Mouse (Mus musculus): ENCODE measurements around the gene Coasy.
"Not testable (repeated sequence)": the region's sequence is repeated elsewhere in the genome, so short reads cannot be mapped to it uniquely, and the experiment has no call there.

Gene Coasy

DNA sequence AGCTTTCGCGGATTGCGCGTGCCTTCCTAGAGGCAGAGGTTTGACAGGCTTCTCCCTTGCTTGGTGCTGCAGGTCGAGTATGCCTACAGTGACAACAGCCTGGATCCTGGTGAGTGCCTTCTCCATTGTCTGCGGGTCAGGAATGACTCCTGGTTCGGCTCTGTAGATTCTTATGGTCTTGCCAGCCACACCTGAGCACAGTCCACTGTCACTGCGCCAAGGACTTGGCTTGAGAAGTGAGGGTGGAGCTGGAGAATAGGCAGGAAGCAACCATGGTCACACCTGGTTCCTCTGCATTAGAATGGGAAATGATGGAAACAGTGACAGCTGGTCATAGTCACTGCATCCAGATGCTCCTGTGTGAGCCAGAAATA, 5.3 kb downstream of the Coasy start:
- DNase-seq (ENCODE audit: low spot score): no peak

DNA sequence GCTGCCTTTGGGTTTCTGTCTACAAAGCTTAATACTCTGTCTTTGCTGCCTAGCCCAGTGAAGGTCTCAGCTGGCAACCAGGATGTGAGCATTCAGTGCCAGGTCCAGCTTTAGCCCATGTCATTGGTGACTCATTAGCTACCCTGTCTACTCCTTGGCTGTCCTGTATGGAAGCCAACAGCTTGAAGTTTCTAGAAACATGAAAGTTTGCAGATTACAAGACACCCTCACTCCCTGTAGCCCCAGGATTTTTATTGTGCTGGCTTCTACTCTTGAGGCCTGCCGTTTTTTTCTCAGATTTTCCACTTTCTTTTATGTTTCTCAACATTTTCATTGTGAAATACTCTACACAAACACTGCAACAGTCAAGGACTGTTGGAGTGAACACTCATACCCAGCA, 7.6 kb downstream of the Coasy start:
- no peak for DNase-seq (ENCODE audit: low spot score)

DNA sequence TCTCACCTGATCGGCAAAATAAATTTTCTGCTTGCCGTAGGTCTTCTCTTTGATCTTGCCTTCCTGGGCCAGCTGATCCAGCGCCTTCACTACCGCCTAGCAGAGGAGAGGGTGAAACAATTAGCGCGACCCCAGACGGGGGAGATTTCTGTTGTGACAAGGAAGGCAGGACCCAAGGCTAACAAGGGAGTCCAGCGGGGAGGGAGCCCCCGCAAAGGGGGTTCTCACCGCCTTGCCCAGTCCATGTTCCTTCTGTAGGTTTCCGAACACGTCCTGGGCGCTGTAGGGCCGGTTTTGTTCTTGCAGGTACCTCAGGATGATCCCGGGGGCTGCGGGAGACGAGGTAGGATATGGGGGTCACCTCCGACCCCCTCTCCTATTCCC, 12.6 kb downstream of the Coasy start:
- DNase-seq (ENCODE audit: low spot score): no peak

DNA sequence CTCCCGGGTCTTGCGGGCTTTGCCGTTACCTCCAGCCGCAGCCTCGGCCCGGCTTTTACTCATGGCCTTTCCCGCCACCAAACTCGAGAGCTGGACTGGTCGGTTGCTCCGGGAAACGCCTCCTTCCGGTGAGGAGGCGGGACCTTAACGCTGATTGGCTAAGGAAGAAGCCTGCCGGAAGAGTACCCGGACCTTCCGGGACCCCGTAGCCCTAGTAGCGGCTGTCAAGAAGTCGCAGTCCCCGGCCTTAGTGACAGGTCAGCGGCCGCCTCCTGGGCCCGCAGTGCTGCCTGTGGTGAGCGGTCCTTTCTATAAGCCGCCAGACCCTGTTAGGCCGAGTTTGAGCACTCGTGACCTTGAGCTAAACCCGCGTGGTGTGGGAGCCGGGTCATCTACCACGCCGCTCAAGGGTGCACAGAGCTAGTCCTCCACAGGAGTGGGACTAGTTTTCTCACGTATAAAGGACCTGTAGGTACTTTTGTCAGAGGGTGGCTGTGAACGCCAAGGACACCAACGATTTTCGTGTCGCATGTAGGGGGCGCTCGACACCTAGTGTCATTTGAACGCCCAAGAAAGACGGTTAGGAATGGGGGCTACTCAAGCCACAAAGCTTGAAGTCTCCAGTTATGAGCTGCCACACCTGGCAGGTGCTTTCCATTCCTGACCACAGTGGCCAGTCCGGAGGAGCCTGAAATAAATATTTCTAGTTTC, 13.1 kb downstream of the Coasy start, which contains the start of gene Psmc3ip:
Gene Psmc3ip (minus strand): TSS at position 123 of the 711 bp plus-strand sequence.
- DNase-seq (ENCODE audit: low spot score): peak; percentile 91

DNA sequence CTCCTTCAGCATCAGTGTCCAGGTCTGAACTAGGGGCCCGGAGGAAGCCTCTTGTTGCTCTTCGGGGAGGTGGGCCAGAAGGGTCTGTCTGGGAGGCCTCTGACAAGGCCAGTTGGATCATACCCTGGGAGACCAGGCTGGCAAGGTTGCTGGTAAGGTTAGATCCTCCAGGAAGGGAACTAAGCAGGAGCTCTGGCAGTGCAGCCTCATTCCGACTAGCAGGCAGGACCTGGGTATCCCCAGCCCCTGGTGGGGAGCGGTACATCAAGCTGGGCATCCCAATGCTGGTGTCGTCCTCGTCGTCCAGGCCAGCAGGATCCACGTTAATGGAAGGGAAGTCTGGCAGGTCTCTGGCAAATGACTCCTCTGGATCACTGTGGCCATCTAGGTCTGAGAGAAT, 15.9 kb downstream of the Coasy start:
- no peak for DNase-seq (ENCODE audit: low spot score)

DNA sequence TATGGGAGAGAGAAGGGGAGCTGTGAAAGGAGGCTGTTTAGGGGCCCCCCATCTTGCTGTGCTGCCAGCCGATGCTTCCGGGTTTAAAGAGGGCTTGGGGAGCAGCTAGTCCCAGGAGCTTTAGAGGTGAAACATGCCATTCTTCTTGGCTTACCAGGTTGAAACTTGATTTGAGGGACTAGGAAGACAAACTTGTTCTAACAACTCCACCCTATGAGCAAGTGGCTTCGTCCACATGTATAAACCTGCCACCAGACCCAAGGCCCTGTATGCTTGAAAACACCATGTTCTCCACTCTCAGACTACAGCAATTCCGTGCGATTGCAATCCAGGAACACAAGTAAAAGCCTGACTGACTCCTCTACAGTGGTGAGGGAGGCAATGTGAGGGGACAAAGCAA, 20.6 kb downstream of the Coasy start:
- no peak for DNase-seq (ENCODE audit: low spot score)

DNA sequence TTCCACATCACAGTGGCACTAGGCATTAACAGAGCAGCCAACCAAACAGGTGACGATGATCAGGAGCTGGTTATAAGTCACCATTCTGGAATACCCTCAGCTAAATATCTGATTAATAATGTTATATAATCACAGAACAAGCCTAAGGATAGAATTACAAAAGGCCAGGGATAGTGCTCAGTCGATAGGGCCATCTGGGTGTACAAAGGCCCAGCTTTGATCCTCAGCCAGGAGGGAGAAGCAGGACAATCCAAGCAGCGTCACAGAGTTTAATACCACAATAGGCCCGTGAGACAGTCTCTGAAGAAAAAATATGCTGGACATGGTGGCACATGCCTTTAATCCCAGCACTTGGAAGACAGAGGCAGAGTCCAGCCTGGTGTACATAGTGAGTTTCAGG, 27.0 kb downstream of the Coasy start:
- DNase-seq (ENCODE audit: low spot score): no peak

DNA sequence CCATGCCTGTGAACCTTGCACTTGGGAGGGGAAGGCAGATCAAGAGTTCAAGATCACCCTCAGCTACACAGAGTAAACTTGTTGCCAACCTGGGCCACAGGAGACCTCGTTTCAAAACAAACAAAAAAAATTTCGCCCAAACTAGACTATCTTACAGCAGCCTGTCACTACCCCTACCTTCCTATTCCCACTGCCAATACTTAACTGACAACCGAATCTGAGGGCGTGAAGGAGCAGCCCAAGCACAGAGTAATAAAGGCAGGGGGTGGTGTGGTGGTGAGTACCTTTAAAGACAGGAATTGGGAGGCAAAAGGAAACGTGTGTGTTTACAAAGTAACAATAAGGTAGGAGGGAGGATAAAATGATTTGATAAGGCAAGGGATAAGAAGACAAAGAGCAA, 28.3 kb downstream of the Coasy start:
- no peak for DNase-seq (ENCODE audit: low spot score)

DNA sequence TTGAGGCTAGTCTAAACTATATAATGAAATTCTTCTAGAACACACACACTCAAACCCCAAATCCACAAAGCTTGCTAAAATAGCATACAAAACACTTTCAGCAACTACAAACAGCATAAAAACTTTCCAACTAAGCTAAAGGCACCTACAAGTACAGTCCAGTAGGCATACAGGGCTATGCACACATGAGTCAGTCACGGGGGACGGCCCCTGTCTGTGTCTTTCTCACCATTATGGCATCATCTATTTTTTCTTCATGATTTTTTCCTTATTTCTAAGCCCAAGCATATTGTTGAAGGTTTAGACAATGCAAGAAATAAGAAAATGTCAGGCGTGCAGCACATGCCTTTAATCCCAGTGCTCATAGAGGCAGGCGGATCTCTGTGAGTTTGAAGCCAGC, 28.8 kb downstream of the Coasy start:
- DNase-seq (ENCODE audit: low spot score): no peak

DNA sequence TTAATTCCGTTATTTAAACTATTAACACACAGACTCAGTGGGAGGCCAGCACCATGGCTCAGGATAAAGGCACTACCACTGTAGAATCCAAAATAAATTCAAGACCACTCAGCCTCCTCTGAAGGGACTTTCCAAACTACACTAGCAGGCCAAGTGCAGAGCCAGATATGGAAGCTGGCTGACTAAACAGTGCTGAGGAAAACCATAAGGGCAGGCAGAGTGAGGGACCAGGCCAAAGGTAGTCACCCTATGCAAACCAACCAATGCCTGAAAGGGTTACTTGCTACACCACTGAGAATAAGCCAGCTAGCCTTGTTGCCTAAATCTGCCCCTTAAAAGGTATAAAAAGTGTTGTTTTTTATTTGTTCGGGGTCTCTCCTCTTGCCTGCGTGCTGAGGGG, 29.8 kb downstream of the Coasy start:
- no peak for DNase-seq (ENCODE audit: low spot score)

DNA sequence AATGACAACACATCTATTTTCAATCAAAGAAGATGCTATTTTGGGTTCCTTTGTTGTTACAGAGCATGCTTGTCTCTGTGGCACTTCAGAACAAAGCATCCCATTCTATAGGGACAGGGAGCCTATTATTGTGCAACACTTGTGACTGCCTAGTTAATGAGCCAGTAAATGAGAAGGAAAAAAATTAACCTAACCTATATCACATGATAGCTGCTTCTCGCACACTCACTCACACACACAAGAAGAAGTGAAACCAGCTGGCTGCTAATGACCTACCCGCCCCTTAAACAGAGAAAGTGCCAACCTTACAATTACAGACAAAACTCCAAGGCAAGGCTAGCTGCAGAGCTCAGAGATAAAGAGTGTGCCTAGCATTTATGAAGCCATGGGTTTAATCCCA, 33.2 kb downstream of the Coasy start:
- peak; percentile 34 for DNase-seq (ENCODE audit: low spot score)

DNA sequence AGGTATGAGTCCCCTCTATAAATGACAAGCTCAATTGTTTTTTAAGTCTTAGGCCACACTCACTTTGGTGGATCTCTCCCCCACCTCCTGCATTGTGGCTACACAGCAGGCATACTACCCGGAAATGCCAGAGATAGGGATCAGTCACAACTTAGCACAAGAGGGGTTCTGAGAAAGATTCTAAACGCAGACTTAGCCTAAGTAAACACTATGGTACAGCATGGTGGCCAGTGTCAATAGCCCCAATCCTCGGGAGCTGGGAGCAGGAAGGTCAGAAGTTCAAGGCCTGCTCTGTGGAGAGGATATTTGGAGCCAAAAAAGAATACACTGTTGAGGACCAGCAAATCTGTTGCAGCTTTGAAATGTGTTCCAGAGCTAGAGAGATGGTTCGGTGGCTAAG, 35.7 kb downstream of the Coasy start:
- no peak for DNase-seq (ENCODE audit: low spot score)

DNA sequence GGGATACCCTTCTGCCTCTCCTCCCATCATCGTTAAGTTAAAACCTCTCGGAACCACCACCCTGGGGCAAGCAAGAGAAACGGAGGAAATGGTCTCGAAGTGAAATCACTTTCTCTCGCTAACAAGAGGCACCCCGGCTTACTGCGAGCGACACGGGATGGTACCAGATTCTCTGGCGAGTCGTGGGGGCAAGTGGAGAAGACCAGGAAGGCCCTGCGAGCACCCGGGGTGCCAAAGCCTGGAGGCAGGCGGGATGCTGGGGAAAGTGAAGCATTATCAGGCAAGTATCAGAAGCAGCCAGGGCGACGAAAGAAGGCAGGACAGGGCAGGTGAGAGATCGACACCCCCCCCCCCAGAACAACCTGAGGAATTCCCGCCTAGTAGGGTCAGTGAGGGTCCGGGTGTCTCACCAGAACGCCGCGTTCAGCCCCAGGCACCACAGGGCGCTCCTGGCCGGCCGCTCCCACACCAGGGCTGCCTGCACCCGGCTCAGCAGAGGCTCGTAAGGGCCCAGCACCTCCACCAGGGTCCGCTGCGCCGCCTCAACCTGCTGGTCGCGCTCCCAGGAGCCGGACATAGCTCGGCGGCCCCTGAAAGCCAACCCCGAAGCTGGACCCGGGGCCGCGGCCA, 36.9 kb downstream of the Coasy start:
- DNase-seq (ENCODE audit: low spot score): no peak

DNA sequence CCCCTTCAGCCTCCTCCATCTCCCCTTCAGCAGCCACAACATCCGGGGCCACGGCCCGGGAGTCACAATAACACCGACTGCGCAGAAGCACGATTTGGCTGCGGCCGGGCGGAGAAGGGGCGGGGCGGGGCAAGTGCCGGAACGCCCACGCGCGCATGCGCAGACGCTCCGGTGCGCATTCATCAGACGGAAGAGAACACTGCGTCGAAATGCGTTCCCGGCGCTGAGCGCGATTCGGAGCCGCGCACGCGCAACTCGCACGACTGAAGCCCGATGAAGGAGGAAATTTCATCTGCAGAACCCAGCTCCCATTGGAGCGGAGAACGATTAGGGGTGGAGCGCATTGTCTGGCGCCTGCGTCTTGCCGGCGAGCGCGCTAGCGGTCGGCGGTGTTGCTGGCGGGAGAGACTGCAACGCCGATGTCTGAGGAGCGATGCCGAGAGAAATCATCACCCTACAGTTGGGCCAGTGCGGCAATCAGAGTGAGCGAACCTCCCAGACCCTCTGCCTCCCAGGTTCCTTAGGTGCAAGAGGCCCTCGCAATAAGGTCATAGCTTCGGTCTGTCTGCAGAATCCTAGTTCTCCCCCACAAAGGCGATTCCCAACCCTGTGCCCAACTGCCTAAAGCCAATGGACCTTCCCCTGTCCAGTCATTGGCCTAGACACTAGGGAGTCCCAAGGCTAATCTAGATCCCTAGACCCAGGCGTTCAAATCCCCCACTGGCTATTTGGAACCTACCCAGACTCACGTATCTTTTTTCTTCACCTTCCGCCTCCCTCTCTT, 37.6 kb downstream of the Coasy start, which contains the start of the genes Retreg3 and Tubg1:
Gene Retreg3 (minus strand): TSS at position 133 of the 784 bp plus-strand sequence.
Gene Tubg1 (plus strand): TSS at position 178 of the 784 bp plus-strand sequence.
- peak; percentile 99 for DNase-seq (ENCODE audit: low spot score)

DNA sequence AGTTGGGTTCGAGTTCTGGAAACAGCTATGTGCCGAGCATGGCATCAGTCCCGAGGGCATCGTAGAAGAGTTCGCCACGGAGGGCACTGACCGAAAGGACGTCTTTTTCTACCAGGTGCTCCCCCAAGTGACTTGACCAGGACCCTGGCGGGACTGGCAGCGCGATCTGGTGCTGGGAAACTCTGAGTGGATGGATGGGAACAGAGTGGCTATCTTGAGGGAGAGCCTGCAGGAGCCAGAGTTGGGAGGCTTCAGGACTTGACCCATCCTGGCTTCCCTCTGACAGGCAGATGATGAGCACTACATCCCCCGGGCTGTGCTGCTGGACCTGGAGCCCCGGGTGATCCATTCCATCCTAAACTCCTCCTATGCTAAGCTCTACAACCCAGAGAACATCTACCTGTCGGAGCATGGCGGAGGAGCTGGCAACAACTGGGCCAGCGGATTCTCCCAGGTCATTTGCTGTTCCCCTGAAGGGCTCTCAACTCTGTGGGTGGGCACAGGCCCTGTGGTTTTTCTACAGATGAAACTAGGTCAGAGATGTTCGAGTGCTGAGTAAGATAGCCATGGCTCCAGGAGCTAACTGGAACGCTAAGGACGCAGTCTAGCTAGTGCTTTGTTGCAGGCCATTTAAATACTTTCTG, 38.3 kb downstream of the Coasy start:
- DNase-seq (ENCODE audit: low spot score): no peak

DNA sequence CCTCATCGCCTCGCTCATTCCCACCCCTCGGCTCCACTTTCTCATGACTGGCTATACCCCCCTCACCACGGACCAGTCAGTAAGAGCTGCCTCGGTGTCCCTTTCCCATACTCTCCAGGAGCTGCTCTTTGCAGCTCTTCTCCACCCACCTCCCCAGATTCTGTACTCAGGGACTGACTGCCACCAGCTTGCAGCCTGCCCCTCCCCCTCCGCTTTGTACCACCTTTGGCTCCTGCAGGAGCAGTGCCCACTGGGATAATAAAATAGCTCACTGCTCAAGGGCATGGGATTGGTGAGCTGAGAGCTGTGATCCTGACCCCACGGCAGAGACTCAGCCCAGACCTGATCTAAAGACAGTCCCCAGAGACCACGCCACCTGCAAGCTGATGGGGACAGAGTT, 42.1 kb downstream of the Coasy start:
- DNase-seq (ENCODE audit: low spot score): not testable (repeated sequence)

DNA sequence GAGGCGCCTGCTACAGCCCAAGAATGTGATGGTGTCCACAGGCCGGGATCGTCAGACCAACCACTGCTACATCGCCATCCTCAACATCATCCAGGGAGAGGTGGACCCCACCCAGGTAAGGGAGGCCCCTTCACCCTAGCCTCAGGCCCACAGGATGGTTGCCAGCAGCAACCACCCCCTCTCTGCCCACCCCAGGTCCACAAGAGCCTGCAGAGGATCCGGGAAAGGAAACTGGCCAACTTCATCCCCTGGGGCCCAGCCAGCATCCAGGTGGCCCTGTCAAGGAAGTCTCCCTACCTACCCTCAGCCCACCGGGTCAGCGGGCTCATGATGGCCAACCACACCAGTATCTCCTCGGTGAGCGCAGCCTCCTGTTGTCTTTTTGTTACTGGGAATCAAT, 42.6 kb downstream of the Coasy start:
- DNase-seq (ENCODE audit: low spot score): not testable (repeated sequence)

DNA sequence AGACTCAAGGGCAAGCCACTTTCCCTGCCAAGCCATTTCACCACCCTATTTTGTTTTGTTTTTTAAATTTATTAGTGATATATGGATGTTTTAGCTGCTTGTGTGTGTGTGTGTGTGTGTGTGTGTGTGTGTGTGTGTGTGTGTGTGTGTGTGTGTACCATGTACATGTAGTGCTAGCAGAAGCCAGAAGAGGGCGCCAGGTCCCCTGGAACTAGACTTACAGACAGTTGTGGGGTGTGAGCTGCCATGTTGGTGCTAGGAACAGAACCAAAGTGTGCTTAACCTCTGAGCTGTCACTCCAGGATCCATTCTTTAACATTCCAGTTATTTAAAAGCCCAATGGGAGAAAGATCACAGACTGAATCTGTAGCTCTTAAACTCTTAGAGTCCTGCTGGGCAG, 44.7 kb downstream of the Coasy start:
- DNase-seq (ENCODE audit: low spot score): no peak

DNA sequence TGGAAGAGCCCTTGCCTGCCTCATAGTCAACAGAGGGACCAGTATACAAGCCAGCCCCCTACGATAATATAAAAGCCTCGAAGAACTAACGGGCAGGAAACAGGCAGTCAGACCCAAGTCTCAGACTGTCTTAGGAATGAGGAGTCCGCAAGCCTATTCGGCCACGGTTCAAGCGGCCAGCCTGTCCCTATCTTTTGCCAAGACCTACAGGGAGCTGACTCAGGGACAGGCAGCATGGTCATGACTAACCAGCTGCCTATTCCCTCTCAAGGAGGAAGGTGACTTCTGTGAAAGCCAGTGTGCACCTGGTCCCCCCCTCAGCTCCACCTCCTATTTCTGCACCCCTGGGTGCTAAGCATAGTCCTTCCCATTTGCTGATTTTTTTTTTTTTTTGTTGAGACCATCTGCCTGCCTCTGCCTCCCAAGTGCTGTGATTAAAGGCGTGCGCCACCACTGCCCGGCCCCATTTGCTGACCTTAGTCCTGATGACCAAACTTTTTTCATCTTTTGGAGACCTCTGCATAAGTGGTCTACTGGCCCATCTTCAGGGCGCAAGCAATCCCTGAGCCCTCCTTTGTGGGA, 46.7 kb downstream of the Coasy start:
- DNase-seq (ENCODE audit: low spot score): no peak

DNA sequence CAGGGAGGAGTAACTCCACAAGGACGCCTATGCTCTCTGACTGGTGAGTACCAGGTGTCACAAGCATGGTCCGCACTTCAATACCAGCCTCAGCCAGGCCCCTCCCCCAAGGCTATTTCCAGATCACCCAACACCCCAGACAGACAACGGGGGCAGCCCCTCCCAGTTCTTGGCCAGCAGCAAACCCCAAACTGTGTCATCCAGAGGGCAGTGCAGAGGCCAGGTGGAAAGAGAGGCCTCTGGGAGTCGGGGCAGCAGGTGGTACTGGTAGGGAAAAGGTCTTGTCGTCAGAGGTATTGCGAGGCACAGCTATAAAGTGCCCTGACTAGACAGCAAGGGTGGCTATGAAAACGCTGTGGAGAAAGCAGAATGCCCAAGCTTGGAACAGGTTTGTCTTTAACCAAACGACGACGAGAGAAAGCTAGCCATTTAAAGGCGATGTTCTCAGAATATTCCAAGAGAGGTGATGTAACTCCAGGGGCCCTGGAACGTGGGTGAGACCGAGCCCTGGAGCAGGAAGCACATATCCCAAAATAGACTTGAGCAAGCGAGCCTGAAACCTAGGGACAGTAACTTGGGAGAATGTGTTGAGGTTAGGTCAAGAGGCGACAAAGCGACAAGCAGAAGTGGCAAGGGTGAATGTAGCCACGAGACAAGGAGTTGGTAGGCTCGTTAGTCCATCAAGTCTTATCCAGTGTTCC, 47.8 kb downstream of the Coasy start:
- no peak for DNase-seq (ENCODE audit: low spot score)

DNA sequence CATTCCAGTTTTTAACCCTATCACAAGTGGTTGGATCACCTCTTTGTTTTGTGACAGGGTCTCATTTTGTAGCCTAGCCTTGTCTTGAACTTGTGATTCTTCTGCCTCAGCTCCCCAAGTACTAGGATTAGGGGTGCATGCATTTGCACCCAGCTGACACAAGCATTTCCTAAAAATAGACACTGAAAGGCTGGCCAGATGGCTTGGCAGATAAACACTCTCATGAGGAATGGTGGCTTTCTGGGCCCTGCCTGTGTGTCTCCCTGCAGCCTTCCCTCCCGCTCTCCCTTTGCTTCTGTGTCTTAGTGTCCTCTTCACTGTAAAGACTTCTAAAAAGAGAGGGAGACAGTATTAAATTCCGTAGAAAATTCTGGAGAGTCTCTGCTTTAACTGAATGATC, 48.8 kb downstream of the Coasy start:
- no peak for DNase-seq (ENCODE audit: low spot score)

DNA sequence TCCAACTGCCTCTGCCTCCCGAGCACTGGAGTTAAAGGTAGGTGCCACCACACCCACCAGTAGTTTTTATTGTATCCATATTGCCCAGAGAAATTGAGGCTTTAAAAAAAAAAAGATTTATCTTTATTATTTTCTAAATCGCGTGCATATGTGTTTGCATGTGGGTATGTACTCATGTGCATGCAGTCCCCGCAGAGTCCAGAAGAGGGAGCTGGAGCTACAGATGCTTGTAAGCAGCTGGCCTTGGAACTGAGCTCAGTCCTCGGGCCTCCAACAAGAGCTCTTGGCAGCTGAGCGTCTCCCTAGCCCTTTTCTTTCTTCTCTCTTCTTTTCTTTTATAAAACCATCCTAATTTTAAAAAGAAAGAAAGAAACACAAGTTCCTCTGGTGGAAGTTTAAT, 49.3 kb downstream of the Coasy start:
- no peak for DNase-seq (ENCODE audit: low spot score)
